Mouse (Mus musculus): ENCODE measurements around the gene Slc16a11. TPM values are rescaled to one million over a fixed set of nuclear protein-coding genes. Genes with fewer than 3 reads are reported as not detected.
A peak's percentile ranks its signal among the peaks of the same experiment; 100 is the strongest.

Gene Slc16a11
- polyA plus RNA-seq, 1 experiment from 2014 or later, result 3.1 TPM

- ATAC-seq (ENCODE audit: low FRiP score, low TSS enrichment) (peak; percentile 40), DNase-seq (ENCODE audit: low spot score) (no peak)
- Histone ChIP-seq H3K27me3 (ENCODE audit: control insufficient read depth, insufficient read depth, low read length) (peaks cover 3% of the 10 kb centered on the region; the same call in 1 of the 2 replicates), H3K9me3 (ENCODE audit: control insufficient read depth, low read length) (no peaks in the 10 kb centered on the region), H3K4me3 (ENCODE audit: low read depth, low read length) (peak overlapping the region; percentile 29), H3K9ac (ENCODE audit: low read length) (peak overlapping the region; percentile 41), H3K4me2 (replicated peaks; ENCODE audit: low read depth) (peak overlapping the region; percentile 58), H3K4me1 (replicated peaks; ENCODE audit: control insufficient read depth, insufficient read depth) (peaks cover 3% of the 10 kb centered on the region; the same call in 1 of the 2 replicates), H3K36me3 (ENCODE audit: control insufficient read depth, insufficient read depth, low read length) (no peaks in the 10 kb centered on the region), H3K27ac (replicated peaks) (no peak overlapping the region)
- TF ChIP-seq EP300 (optimal IDR thresholded peaks at IDR 0.05), result no peak
- TF ChIP-seq CTCF (IDR thresholded peaks at IDR 0.05; ENCODE audit: low read depth), result no peak
- 7% methylated on average over 23 of the region's 26 CpGs for WGBS
These were observed 1.2 kb downstream of the Slc16a11 start for GRCm38 (mm10) chr11:70213736-70214135.

- ATAC-seq (ENCODE audit: low FRiP score, low TSS enrichment), result peak; percentile 19; the same call in 1 of the 2 replicates
- no peaks in the 10 kb centered on the region for H3K9me3 ChIP-seq (ENCODE audit: control insufficient read depth, low read length)
- 2% methylated on average over 44 of the region's 46 CpGs for WGBS
These were observed 1.8 kb downstream of the Slc16a11 start for GRCm38 (mm10) chr11:70214191-70214855.

GRCm38 (mm10) chr11:70214856-70215209 lies 2.3 kb downstream of the Slc16a11 start:
- no peak for DNase-seq (ENCODE audit: low spot score)
- Histone ChIP-seq H3K4me2 (replicated peaks; ENCODE audit: low read depth) (peak overlapping the region; percentile 58), H3K4me3 (ENCODE audit: low read depth, low read length) (0 out of 2 replicates have a peak overlapping the region, but pooled peaks have one; percentile 6), H3K9ac (ENCODE audit: low read length) (no peak overlapping the region), H3K27ac (replicated peaks) (no peak overlapping the region), H3K9me3 (ENCODE audit: control insufficient read depth, low read length) (no peaks in the 10 kb centered on the region), H3K36me3 (ENCODE audit: control insufficient read depth, insufficient read depth, low read length) (no peaks in the 10 kb centered on the region), H3K4me1 (replicated peaks; ENCODE audit: control insufficient read depth, insufficient read depth) (peaks cover 3% of the 10 kb centered on the region; the same call in 1 of the 2 replicates), H3K27me3 (ENCODE audit: control insufficient read depth, insufficient read depth, low read length) (peaks cover 3% of the 10 kb centered on the region; the same call in 1 of the 2 replicates)
- TF ChIP-seq CTCF (IDR thresholded peaks at IDR 0.05; ENCODE audit: low read depth), result no peak
- no peak for TF ChIP-seq EP300 (optimal IDR thresholded peaks at IDR 0.05)
- 18% methylated on average over 18 of the region's 18 CpGs for WGBS
- no peak for ATAC-seq (ENCODE audit: low FRiP score, low TSS enrichment)

More at GRCm38 (mm10) chr11:70214191-70214855, 1.8 kb downstream of the Slc16a11 start:
- peak overlapping the region; percentile 29 for H3K4me3 ChIP-seq (ENCODE audit: low read depth, low read length)
- no peak for DNase-seq (ENCODE audit: low spot score)
- peak overlapping the region; percentile 41 for H3K9ac ChIP-seq (ENCODE audit: low read length)
- no peak for TF ChIP-seq CTCF (IDR thresholded peaks at IDR 0.05; ENCODE audit: low read depth)
- no peak for TF ChIP-seq EP300 (optimal IDR thresholded peaks at IDR 0.05)
- H3K27ac ChIP-seq (replicated peaks), result no peak overlapping the region
- H3K36me3 ChIP-seq (ENCODE audit: control insufficient read depth, insufficient read depth, low read length), result no peaks in the 10 kb centered on the region
- H3K27me3 ChIP-seq (ENCODE audit: control insufficient read depth, insufficient read depth, low read length), result peaks cover 3% of the 10 kb centered on the region; the same call in 1 of the 2 replicates
- peaks cover 3% of the 10 kb centered on the region; the same call in 1 of the 2 replicates for H3K4me1 ChIP-seq (replicated peaks; ENCODE audit: control insufficient read depth, insufficient read depth)
- H3K4me2 ChIP-seq (replicated peaks; ENCODE audit: low read depth), result peak overlapping the region; percentile 58

GRCm38 (mm10) chr11:70215301-70215700 lies 2.7 kb downstream of the Slc16a11 start:
- Histone ChIP-seq H3K27ac (replicated peaks) (no peak overlapping the region), H3K4me3 (ENCODE audit: low read depth, low read length) (no peak overlapping the region), H3K9ac (ENCODE audit: low read length) (no peak overlapping the region), H3K4me1 (replicated peaks; ENCODE audit: control insufficient read depth, insufficient read depth) (peaks cover 3% of the 10 kb centered on the region; the same call in 1 of the 2 replicates), H3K36me3 (ENCODE audit: control insufficient read depth, insufficient read depth, low read length) (no peaks in the 10 kb centered on the region), H3K9me3 (ENCODE audit: control insufficient read depth, low read length) (no peaks in the 10 kb centered on the region), H3K4me2 (replicated peaks; ENCODE audit: low read depth) (no peak overlapping the region), H3K27me3 (ENCODE audit: control insufficient read depth, insufficient read depth, low read length) (peaks cover 3% of the 10 kb centered on the region; the same call in 1 of the 2 replicates)
- 30% methylated on average over 22 of the region's 22 CpGs for WGBS
- DNase-seq (ENCODE audit: low spot score) (no peak), ATAC-seq (ENCODE audit: low FRiP score, low TSS enrichment) (no peak)
- TF ChIP-seq EP300 (optimal IDR thresholded peaks at IDR 0.05), result no peak
- no peak for TF ChIP-seq CTCF (IDR thresholded peaks at IDR 0.05; ENCODE audit: low read depth)

GRCm38 (mm10) chr11:70216103-70216502 lies 3.6 kb downstream of the Slc16a11 start:
- Histone ChIP-seq H3K9ac (ENCODE audit: low read length) (no peak overlapping the region), H3K4me3 (ENCODE audit: low read depth, low read length) (no peak overlapping the region), H3K27ac (replicated peaks) (no peak overlapping the region), H3K4me2 (replicated peaks; ENCODE audit: low read depth) (no peak overlapping the region), H3K27me3 (ENCODE audit: control insufficient read depth, insufficient read depth, low read length) (peaks cover 3% of the 10 kb centered on the region; the same call in 1 of the 2 replicates), H3K36me3 (ENCODE audit: control insufficient read depth, insufficient read depth, low read length) (no peaks in the 10 kb centered on the region), H3K9me3 (ENCODE audit: control insufficient read depth, low read length) (no peaks in the 10 kb centered on the region), H3K4me1 (replicated peaks; ENCODE audit: control insufficient read depth, insufficient read depth) (peaks cover 3% of the 10 kb centered on the region; the same call in 1 of the 2 replicates)
- ATAC-seq (ENCODE audit: low FRiP score, low TSS enrichment) (no peak), DNase-seq (ENCODE audit: low spot score) (no peak)
- no peak for TF ChIP-seq CTCF (IDR thresholded peaks at IDR 0.05; ENCODE audit: low read depth)
- no peak for TF ChIP-seq EP300 (optimal IDR thresholded peaks at IDR 0.05)
- WGBS, result 66% methylated on average over 3 of the region's 3 CpGs

GRCm38 (mm10) chr11:70218039-70218438 lies 5.5 kb downstream of the Slc16a11 start:
- no peak overlapping the region for H3K27ac ChIP-seq (replicated peaks)
- peaks cover 3% of the 10 kb centered on the region; the same call in 1 of the 2 replicates for H3K4me1 ChIP-seq (replicated peaks; ENCODE audit: control insufficient read depth, insufficient read depth)
- ATAC-seq (ENCODE audit: low FRiP score, low TSS enrichment) (no peak), DNase-seq (ENCODE audit: low spot score) (no peak)
- H3K9ac ChIP-seq (ENCODE audit: low read length), result no peak overlapping the region
- WGBS, result 59% methylated on average over 4 of the region's 4 CpGs
- TF ChIP-seq CTCF (IDR thresholded peaks at IDR 0.05; ENCODE audit: low read depth) (no peak), EP300 (optimal IDR thresholded peaks at IDR 0.05) (no peak)
- no peak overlapping the region for H3K4me3 ChIP-seq (ENCODE audit: low read depth, low read length)
- H3K27me3 ChIP-seq (ENCODE audit: control insufficient read depth, insufficient read depth, low read length), result peaks cover 3% of the 10 kb centered on the region; the same call in 1 of the 2 replicates
- no peaks in the 10 kb centered on the region for H3K36me3 ChIP-seq (ENCODE audit: control insufficient read depth, insufficient read depth, low read length)
- H3K9me3 ChIP-seq (ENCODE audit: control insufficient read depth, low read length), result no peaks in the 10 kb centered on the region
- no peak overlapping the region for H3K4me2 ChIP-seq (replicated peaks; ENCODE audit: low read depth)

Data from stomach, postnatal 0 days (tissue).